Mouse (Mus musculus) midbrain, postnatal 0 days (tissue): ENCODE measurements at regions not wholly inside any gene's neighbourhood (a gene's known extent, or its start where the extent isn't known, plus 50 kb on each side); places are given as distances from the start of the nearest gene placed in this dataset.

Experiments
- ATAC-seq: fragments of 200-750 bp; cut with Nextera tagmentation; 2 replicates; pipeline ENCODE4 v1.8.0; 2017; ENCODE audit warnings: moderate number of reproducible peaks, mild to moderate bottlenecking, moderate TSS enrichment, moderate library complexity; ENCODE audit not compliant: low FRiP score
- DNase-seq: peaks from one replicate; pipeline ENCODE4 v3.0.0-alpha.2; 2015; ENCODE audit warnings: low spot score
- H3K27ac ChIP-seq: fragments of 300-500 bp; sonication (generic); 2 replicates; pipeline ENCODE4 v1.5.1; 2014; ENCODE audit warnings: low read depth, mild to moderate bottlenecking, low read length, mixed read lengths
- H3K27me3 ChIP-seq: fragments of 300-500 bp; sonication (generic); 2 replicates; pipeline ENCODE4 v1.6.1; 2014; ENCODE audit warnings: low read length, control low read depth, mixed read lengths; ENCODE audit not compliant: insufficient read depth
- H3K36me3 ChIP-seq: fragments of 300-500 bp; sonication (generic); 2 replicates; pipeline ENCODE4 v1.6.1; 2014; ENCODE audit warnings: low read length, control low read depth, mixed read lengths; ENCODE audit not compliant: insufficient read depth
- H3K4me1 ChIP-seq: fragments of 300-500 bp; sonication (generic); 2 replicates; pipeline ENCODE4 v1.6.1; 2014; ENCODE audit warnings: mild to moderate bottlenecking, control low read depth, antibody characterized with exemption, low read length, mixed read lengths; ENCODE audit not compliant: insufficient read depth
- H3K4me2 ChIP-seq: fragments of 300-500 bp; sonication (generic); 2 replicates; pipeline ENCODE4 v1.6.1; 2014; ENCODE audit warnings: low read depth, mild to moderate bottlenecking, low read length, mixed read lengths; ENCODE audit not compliant: poor library complexity, severe bottlenecking
- H3K4me3 ChIP-seq: fragments of 300-500 bp; sonication (generic); 2 replicates; pipeline ENCODE4 v1.5.1; 2014; ENCODE audit warnings: low read depth, mild to moderate bottlenecking, low read length, moderate library complexity
- H3K9ac ChIP-seq: fragments of 300-500 bp; sonication (generic); replicated peaks from 2 replicates; pipeline ENCODE4 v1.6.1; 2014; ENCODE audit warnings: mild to moderate bottlenecking, low read length, moderate library complexity, mixed read lengths; ENCODE audit not compliant: poor library complexity, severe bottlenecking
- H3K9me3 ChIP-seq: fragments of 300-500 bp; sonication (generic); 2 replicates; pipeline ENCODE4 v1.6.1; 2016; ENCODE audit warnings: low read length, control low read depth
- CTCF ChIP-seq: IDR thresholded peaks from 2 replicates; pipeline ENCODE4 v1.5.1; 2016; ENCODE audit warnings: antibody characterized with exemption, mild to moderate bottlenecking
- WGBS: fragments of 180-500 bp; shearing (Covaris S2); extraction: QIAGEN DNeasy Blood & Tissue Kit; methylation state at CpG from one replicate; pipeline ENCODE4 v1.1.7; 2014; 5-methylcytosine and 5-hydroxymethylcytosine counted together

GRCm38 (mm10) chr3:149664624-149665023 is 674.3 kb upstream of the Adgrl2 start:
- Histone ChIP-seq H3K4me1 (no peaks in the 10 kb centered on the region), H3K9me3 (no peaks in the 10 kb centered on the region), H3K27me3 (no peaks in the 10 kb centered on the region), H3K36me3 (no peaks in the 10 kb centered on the region), H3K4me2 (no peak overlapping the region), H3K4me3 (no peak overlapping the region), H3K9ac (no peak overlapping the region), H3K27ac (no peak overlapping the region)
- no peak for DNase-seq
- ATAC-seq, result no peak
- no peak for TF ChIP-seq CTCF
- WGBS, result 87% methylated on average over 3 of the region's 3 CpGs

DNA sequence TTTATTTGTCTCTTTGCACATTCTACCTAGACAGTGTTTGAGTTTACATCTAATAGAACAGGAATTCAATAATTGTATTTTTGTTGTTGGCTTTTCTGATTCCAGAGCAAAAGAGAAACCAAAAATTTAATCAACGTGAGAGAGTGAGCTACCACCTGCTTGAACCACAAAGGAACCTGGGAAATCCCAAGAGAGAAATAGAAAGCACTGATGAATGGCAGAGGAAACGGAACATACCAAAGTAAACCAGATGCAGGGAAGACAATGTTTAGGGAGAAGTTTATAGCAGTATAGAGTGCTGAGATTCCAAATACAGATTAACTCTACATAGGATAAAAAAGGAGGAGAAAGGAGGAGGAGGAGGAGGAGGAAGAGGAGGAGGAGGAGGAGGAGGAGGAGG is 648.0 kb upstream of the Adgrl2 start:
- Histone ChIP-seq H3K4me3 (no peak overlapping the region), H3K9ac (no peak overlapping the region), H3K27me3 (no peaks in the 10 kb centered on the region), H3K4me2 (no peak overlapping the region), H3K4me1 (no peaks in the 10 kb centered on the region), H3K27ac (no peak overlapping the region), H3K36me3 (no peaks in the 10 kb centered on the region), H3K9me3 (no peaks in the 10 kb centered on the region)
- WGBS, result 78% methylated on average over 2 of the region's 2 CpGs
- DNase-seq, result no peak
- ATAC-seq, result no peak
- no peak for TF ChIP-seq CTCF

DNA sequence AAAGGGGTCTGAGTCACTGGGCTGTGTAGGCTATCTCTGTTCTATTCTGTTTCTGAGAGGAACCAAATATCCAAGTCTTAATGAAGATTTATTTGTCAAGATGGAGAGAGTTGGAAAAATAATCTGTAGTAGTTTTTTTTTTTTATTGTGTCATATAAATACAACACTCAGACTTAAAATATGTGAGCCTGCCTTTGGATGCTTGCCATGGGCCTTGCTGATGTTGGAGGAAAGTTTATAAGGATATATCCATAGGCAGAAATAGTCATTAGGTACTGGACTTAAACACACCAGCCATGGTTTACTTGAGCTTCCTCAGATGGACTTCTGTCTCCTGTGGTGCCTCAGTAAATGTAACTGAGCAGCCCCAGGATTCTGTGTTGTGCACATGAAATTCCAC is 635.8 kb upstream of the Adgrl2 start:
- DNase-seq, result no peak
- H3K9me3 ChIP-seq, result no peaks in the 10 kb centered on the region
- no peak overlapping the region for H3K4me3 ChIP-seq
- no peaks in the 10 kb centered on the region for H3K4me1 ChIP-seq
- no peak for TF ChIP-seq CTCF
- H3K27ac ChIP-seq, result no peak overlapping the region
- no peaks in the 10 kb centered on the region for H3K36me3 ChIP-seq
- H3K4me2 ChIP-seq, result no peak overlapping the region
- H3K27me3 ChIP-seq, result no peaks in the 10 kb centered on the region
- no peak overlapping the region for H3K9ac ChIP-seq
- ATAC-seq, result no peak

- 88% methylated on average over 1 of the region's 1 CpGs for WGBS
- no peaks in the 10 kb centered on the region for H3K9me3 ChIP-seq
- no peak overlapping the region for H3K9ac ChIP-seq
- H3K4me3 ChIP-seq, result no peak overlapping the region
- no peak for ATAC-seq
- no peaks in the 10 kb centered on the region for H3K36me3 ChIP-seq
- H3K27me3 ChIP-seq, result no peaks in the 10 kb centered on the region
- H3K4me2 ChIP-seq, result no peak overlapping the region
- H3K27ac ChIP-seq, result no peak overlapping the region
- no peak for DNase-seq
- TF ChIP-seq CTCF, result no peak
- H3K4me1 ChIP-seq, result no peaks in the 10 kb centered on the region
These were observed 635.1 kb upstream of the Adgrl2 start for GRCm38 (mm10) chr3:149625497-149625896.

- Histone ChIP-seq H3K4me1 (no peaks in the 10 kb centered on the region), H3K9ac (no peak overlapping the region), H3K4me3 (no peak overlapping the region), H3K9me3 (no peaks in the 10 kb centered on the region), H3K27ac (no peak overlapping the region), H3K36me3 (no peaks in the 10 kb centered on the region), H3K4me2 (no peak overlapping the region), H3K27me3 (no peaks in the 10 kb centered on the region)
- TF ChIP-seq CTCF, result no peak
- no peak for DNase-seq
- WGBS, result 89% methylated on average over 3 of the region's 3 CpGs
- ATAC-seq, result no peak
These were observed 634.7 kb upstream of the Adgrl2 start for GRCm38 (mm10) chr3:149625066-149625465.

GRCm38 (mm10) chr3:149623851-149624532 is 633.6 kb upstream of the Adgrl2 start:
- Histone ChIP-seq H3K4me1 (no peaks in the 10 kb centered on the region), H3K27me3 (no peaks in the 10 kb centered on the region), H3K4me3 (no peak overlapping the region), H3K9me3 (no peaks in the 10 kb centered on the region), H3K36me3 (no peaks in the 10 kb centered on the region), H3K9ac (no peak overlapping the region), H3K27ac (no peak overlapping the region), H3K4me2 (no peak overlapping the region)
- DNase-seq, result no peak
- no peak for TF ChIP-seq CTCF
- no peak for ATAC-seq
- WGBS, result 91% methylated on average over 4 of the region's 4 CpGs
